Mouse (Mus musculus): ENCODE measurements around the gene G6pc.

GRCm38 (mm10) chr11:101334023-101334422, 33.3 kb upstream of the G6pc start:
- TF ChIP-seq CTCF (IDR thresholded peaks at IDR 0.05; ENCODE audit: low read depth) (no peak), EP300 (IDR thresholded peaks at IDR 0.05; ENCODE audit: low read depth) (no peak)

Data from liver, postnatal 0 days (tissue).